Mouse (Mus musculus) neural tube, embryonic 13.5 days (tissue): ENCODE measurements around the gene Insl6. TPM values are rescaled to one million over a fixed set of nuclear protein-coding genes. Genes with fewer than 3 reads are reported as not detected.

Experiments
- polyA plus RNA-seq: library from polyadenylated mRNA; unstranded; fragments of >200 nt; fragmentation: Nextera tagmentation; extraction: Ambion mirVana; gene quantifications from 2 replicates; pipeline ENCODE4 v1.2.1, GENCODE M21; 2015

Gene Insl6
- polyA plus RNA-seq, 1 experiment from 2014 or later: 2.7 TPM

Other genes starting within 250 kb of the Insl6 start
- gene Rcl1, start 224.0 kb downstream of the Insl6 start, polyA plus RNA-seq: 32.8 and 34.6 TPM in 2 replicates
- gene Jak2, start 73.5 kb downstream of the Insl6 start, polyA plus RNA-seq: 12.5 TPM in 2 replicates
- 2.2 and 2.3 TPM in 2 replicates for gene Rln1, start 9.3 kb upstream of the Insl6 start, polyA plus RNA-seq
- gene Plgrkt, start 42.0 kb upstream of the Insl6 start, polyA plus RNA-seq: 92.6 and 99.2 TPM in 2 replicates
- 0.39 and 0.52 TPM in 2 replicates for gene Cd274, start 42.1 kb upstream of the Insl6 start, polyA plus RNA-seq
- gene Pdcd1lg2, start 85.6 kb upstream of the Insl6 start, polyA plus RNA-seq: not detected in 2 replicates
- 14.5 and 16.9 TPM in 2 replicates for gene Ric1, start 196.9 kb upstream of the Insl6 start, polyA plus RNA-seq